Mouse (Mus musculus) hindbrain, embryonic 15.5 days (tissue): Measurements from ENCODE around the gene Dnm1. TPM values are rescaled to one million over a fixed set of nuclear protein-coding genes. Genes with fewer than 3 reads are reported as not detected.
A peak's percentile ranks its signal among the peaks of the same experiment; 100 is the strongest.

Experiments used
- ATAC-seq: fragments of 200-750 bp; cut with Nextera tagmentation; 2 replicates; pipeline ENCODE4 v1.8.0; 2017; ENCODE audit warnings: low read depth, moderate number of reproducible peaks, moderate TSS enrichment; ENCODE audit not compliant: low FRiP score
- H3K27ac ChIP-seq: fragments of 300-500 bp; sonication (generic); replicated peaks from 2 replicates; pipeline ENCODE4 v1.5.1; 2015; ENCODE audit warnings: mild to moderate bottlenecking, inconsistent platforms
- H3K27me3 ChIP-seq: fragments of 300-500 bp; sonication (generic); 2 replicates; pipeline ENCODE4 v1.6.1; 2015; ENCODE audit warnings: control low read depth, inconsistent platforms
- H3K36me3 ChIP-seq: fragments of 300-500 bp; sonication (generic); 2 replicates; pipeline ENCODE4 v1.6.1; 2015; ENCODE audit warnings: control low read depth, inconsistent platforms
- H3K4me1 ChIP-seq: fragments of 300-500 bp; sonication (generic); replicated peaks from 2 replicates; pipeline ENCODE4 v1.6.1; 2015; ENCODE audit warnings: control low read depth, inconsistent platforms
- H3K4me2 ChIP-seq: fragments of 300-500 bp; sonication (generic); 2 replicates; pipeline ENCODE4 v1.6.1; 2015; ENCODE audit warnings: moderate library complexity, mild to moderate bottlenecking, inconsistent platforms
- H3K4me3 ChIP-seq: fragments of 300-500 bp; sonication (generic); 2 replicates; pipeline ENCODE4 v1.5.1; 2015; ENCODE audit warnings: mild to moderate bottlenecking, inconsistent platforms
- H3K9ac ChIP-seq: fragments of 300-500 bp; sonication (generic); 2 replicates; pipeline ENCODE4 v1.6.1; 2015; ENCODE audit warnings: inconsistent platforms
- H3K9me3 ChIP-seq: fragments of 300-500 bp; sonication (generic); 2 replicates; pipeline ENCODE4 v1.6.1; 2016; ENCODE audit warnings: control low read depth, inconsistent platforms
- WGBS: fragments of 180-500 bp; shearing (Covaris S2); methylation state at CpG from one replicate; pipeline ENCODE4 v1.1.7; 2015; 5-methylcytosine and 5-hydroxymethylcytosine counted together
- microRNA-seq: library from miRNA; unstranded; fragments of <30 nt; microRNA quantifications from one replicate; pipeline ENCODE4, GENCODE M21; 2016
- polyA plus RNA-seq: library from polyadenylated mRNA; unstranded; fragments of >200 nt; fragmentation: Nextera tagmentation; extraction: Ambion mirVana; gene quantifications from 2 replicates; pipeline ENCODE4 v1.2.1, GENCODE M21; 2015

The Dnm1 gene
- polyA plus RNA-seq, 1 experiment from 2014 or later = 86.0 TPM

DNA sequence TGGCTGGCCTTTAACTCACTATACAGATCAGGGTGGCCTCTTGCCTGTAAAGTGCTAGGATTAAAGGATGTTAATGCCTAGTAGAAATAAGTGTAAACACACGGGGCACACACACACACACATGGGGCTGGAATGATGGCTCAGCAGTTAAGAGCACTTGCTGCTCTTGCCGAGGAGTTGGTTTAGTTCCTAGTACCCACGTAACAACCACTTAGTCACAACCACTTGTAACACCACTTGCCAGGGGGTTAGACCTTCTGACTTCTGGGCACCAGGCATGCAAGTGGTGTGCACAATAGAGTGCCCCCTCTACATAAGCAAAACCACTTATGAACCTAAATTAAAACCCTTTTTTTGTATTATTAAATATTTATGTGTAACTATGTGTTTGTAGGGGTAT, 69.2 kb downstream of the Dnm1 start:
- H3K4me2 ChIP-seq = no peak overlapping the region

DNA sequence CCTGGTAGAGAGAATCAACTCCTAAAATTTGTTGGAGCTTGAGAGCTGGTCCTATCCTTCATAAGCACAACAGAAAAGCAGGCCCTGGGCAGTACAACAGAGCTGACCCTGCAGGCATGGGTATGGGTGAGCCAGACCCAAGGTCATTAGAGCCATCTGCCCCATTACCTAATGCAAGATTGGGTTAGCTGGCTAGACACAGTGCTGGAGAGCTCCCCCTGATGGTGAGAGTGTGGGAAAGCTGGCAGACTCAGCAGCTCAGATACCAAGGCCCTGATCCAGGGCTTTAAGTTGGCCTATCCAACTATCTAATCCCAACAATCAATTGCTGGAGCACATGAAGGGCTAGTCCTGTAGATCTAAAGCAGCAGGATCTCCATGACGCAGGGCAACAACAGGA, 70.4 kb downstream of the Dnm1 start:
- H3K36me3 ChIP-seq = peaks cover 51% of the 10 kb centered on the region
- WGBS = 77% methylated on average over 1 of the region's 1 CpGs
- no peaks in the 10 kb centered on the region for H3K27me3 ChIP-seq
- H3K4me3 ChIP-seq = no peak overlapping the region
- H3K9ac ChIP-seq = no peak overlapping the region
- no peak overlapping the region for H3K27ac ChIP-seq
- no peaks in the 10 kb centered on the region for H3K9me3 ChIP-seq
- no peak for ATAC-seq
- peaks cover 12% of the 10 kb centered on the region for H3K4me1 ChIP-seq
- no peak overlapping the region for H3K4me2 ChIP-seq

More for the DNA sequence above, 69.2 kb downstream of the Dnm1 start:
- WGBS = 92% methylated on average over 3 of the region's 3 CpGs
- Histone ChIP-seq H3K27me3 (no peaks in the 10 kb centered on the region), H3K9me3 (no peaks in the 10 kb centered on the region), H3K9ac (no peak overlapping the region), H3K27ac (no peak overlapping the region), H3K36me3 (peaks cover 39% of the 10 kb centered on the region), H3K4me3 (no peak overlapping the region), H3K4me1 (peaks cover 16% of the 10 kb centered on the region)
- no peak for ATAC-seq

DNA sequence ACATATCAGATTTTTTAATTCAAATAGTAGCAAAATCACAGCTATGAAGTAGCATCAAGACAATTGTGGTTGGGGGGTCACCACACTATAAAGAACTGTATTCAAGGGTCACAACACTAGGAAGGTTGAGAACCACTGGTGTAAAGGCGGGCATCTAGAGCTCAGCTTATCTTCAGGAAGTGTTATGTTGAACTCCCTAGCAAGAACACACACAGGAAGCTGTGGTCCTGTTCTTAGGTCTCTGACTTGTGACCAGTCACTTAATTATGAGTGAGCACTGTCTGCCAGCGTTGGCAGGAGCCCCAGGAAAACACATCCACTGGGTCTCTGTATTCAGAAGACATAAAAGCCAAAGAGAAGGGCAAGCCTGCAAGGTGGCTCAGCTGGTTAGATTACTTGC, 70.8 kb downstream of the Dnm1 start:
- Histone ChIP-seq H3K4me3 (no peak overlapping the region), H3K27me3 (no peaks in the 10 kb centered on the region), H3K4me2 (no peak overlapping the region), H3K9ac (no peak overlapping the region), H3K27ac (no peak overlapping the region), H3K36me3 (peaks cover 56% of the 10 kb centered on the region), H3K4me1 (peaks cover 11% of the 10 kb centered on the region), H3K9me3 (no peaks in the 10 kb centered on the region)
- 98% methylated on average over 2 of the region's 2 CpGs for WGBS
- no peak for ATAC-seq

DNA sequence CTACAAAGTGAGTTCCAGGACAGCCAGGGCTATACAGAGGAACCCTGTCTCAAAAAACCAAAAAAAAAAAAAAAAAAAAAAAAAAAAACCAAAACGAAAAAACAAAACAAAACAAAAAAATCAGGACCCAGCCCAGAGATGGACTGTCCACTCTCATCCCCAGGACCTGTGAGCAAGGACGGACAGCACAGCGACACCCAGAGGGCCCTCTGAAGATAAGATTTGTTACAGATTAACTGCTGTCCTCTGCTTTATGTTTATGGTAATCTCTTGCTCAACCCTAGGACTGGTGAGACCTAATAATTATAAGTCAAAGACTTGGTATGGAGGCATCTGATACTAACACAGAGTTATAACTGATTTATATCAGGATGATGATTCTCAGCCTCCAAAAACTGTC, 77.3 kb downstream of the Dnm1 start:
- no peaks in the 10 kb centered on the region for H3K27me3 ChIP-seq
- H3K4me2 ChIP-seq = no peak overlapping the region
- no peak for ATAC-seq
- H3K9me3 ChIP-seq = no peaks in the 10 kb centered on the region
- 79% methylated on average over 3 of the region's 3 CpGs for WGBS
- H3K9ac ChIP-seq = no peak overlapping the region
- H3K4me1 ChIP-seq = no peaks in the 10 kb centered on the region
- no peak overlapping the region for H3K4me3 ChIP-seq
- no peak overlapping the region for H3K27ac ChIP-seq
- peaks cover 37% of the 10 kb centered on the region for H3K36me3 ChIP-seq

DNA sequence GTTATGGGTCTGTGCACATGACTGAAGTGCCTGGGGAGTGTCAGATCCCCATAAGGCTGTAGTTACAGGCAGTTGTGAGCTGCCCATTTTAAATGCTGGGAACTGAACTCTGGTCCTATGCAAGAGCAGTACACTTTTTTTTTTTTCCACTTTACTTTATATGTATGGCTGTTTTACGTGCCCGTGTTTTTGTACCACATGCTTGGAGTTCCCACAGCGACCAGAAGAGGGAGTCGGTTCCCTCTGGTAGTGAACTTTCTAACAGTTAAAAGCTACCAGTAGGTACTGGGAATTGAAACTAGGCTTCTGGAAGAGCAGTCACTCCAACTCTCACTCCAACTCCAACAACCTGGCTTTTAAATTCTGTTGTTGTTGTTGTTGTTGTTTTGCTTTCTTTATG, 92.5 kb downstream of the Dnm1 start:
- Histone ChIP-seq H3K36me3 (peaks cover 19% of the 10 kb centered on the region), H3K27me3 (no peaks in the 10 kb centered on the region), H3K27ac (no peak overlapping the region), H3K4me2 (peak overlapping the region; percentile 86; the same call in 1 of the 2 replicates), H3K4me1 (peaks cover 19% of the 10 kb centered on the region), H3K9me3 (no peaks in the 10 kb centered on the region), H3K9ac (no peak overlapping the region), H3K4me3 (peak overlapping the region; percentile 98; the same call in 1 of the 2 replicates)
- 33% methylated on average over 4 of the region's 4 CpGs for WGBS
- ATAC-seq = no peak

DNA sequence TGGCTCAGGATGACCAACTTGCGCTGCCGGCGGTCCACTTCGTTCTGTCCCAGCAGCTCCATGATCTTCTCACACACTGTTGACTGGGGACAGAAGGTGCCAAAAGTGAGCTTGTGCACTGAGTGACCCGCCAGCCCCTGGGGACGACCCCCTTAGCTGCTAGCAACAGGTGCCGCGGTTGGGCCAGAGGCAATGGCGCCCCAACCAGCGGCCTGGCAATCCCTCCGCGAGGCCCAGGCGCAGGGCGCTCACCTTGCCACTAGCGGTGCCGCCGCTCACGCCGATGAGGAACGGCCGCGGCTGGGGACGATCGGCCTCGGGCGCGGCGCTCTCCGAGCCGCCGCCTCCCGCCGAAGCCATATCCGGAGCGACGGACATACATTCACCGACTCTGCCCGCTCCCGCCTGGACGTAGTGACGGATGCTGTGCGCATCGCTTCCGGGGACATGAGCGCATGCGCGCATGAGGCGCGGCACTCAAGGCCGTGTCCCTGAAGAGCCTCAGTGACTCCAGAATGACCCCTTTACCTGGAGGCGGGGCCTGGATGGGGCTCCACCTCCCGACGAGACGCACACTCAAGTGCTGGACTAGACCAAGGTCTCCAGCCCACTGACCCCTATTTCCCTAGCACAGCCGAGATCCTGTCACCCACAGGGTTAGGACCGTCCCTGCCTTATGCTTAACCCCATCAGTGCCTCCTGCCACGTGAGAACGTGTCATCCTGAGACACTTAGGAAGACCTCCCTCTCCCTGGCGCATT, 93.3 kb downstream of the Dnm1 start, which contains the start of gene Uck1:
Gene Uck1, minus strand, starts transcription at position 503 of the 761 bp plus-strand sequence.
- H3K9me3 ChIP-seq = no peaks in the 10 kb centered on the region
- peaks cover 19% of the 10 kb centered on the region for H3K36me3 ChIP-seq
- ATAC-seq = peak; percentile 95
- no peaks in the 10 kb centered on the region for H3K27me3 ChIP-seq
- H3K4me3 ChIP-seq = peak within 1 kb of the TSS; percentile 98
- H3K27ac ChIP-seq = peak within 1 kb of the TSS; percentile 79
- H3K9ac ChIP-seq = peak within 1 kb of the TSS; percentile 87
- peak within 1 kb of the TSS; percentile 86 for H3K4me2 ChIP-seq
- 2% methylated on average over 58 of the region's 59 CpGs for WGBS
- peaks cover 19% of the 10 kb centered on the region for H3K4me1 ChIP-seq

DNA sequence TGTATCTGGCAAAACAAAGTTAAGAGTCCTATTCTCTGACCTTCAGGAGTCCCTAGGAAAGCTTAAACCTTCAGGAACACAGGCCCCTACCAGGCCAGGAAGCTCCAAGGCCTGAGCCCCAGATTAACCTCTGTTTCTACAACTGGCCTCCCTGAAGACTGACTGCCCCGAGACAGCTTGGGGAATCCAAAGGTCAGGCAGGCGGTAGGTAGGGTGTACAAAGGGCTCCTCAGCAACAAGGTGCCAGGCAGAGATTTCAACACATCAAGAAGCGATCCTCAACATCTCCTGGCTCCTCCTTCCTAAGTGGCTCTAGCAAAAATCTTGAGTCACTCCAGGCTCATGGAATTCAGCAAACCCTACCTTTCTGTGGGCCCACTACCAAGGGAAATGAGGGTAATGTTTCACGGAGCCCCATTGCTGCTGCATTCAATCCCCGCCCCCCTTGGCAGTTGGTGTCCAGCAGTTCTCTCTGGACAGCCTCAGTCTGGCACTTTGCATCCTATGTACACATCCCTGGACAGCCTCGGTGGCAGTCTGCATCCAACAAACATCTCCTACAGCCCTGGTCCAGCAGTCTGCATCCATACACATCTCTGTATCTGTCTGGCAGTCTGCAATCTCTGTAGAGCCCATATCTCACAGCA, 94.1 kb downstream of the Dnm1 start:
- no peak for ATAC-seq
- Histone ChIP-seq H3K9ac (peak overlapping the region; percentile 87), H3K4me3 (peak overlapping the region; percentile 98), H3K9me3 (no peaks in the 10 kb centered on the region), H3K27me3 (no peaks in the 10 kb centered on the region), H3K4me2 (peak overlapping the region; percentile 86), H3K4me1 (peaks cover 19% of the 10 kb centered on the region), H3K27ac (no peak overlapping the region), H3K36me3 (peaks cover 27% of the 10 kb centered on the region)
- WGBS = 64% methylated on average over 6 of the region's 6 CpGs

Small RNA genes lying within 50 kb of the gene (microRNA-seq; reads per million reads assigned to microRNA genes)
- gene Gm23363 (not detected), gene Mir199b (71.5 reads per million, percentile 47 among the genes with 10 or more reads in this experiment)

Other genes with a start within 250 kb of the Dnm1 start
- 79.7 and 81.1 TPM in 2 replicates for gene Prrc2b, start 202.3 kb downstream of the Dnm1 start, polyA plus RNA-seq
- 33.1 and 33.6 TPM in 2 replicates for gene Pomt1, start 116.7 kb downstream of the Dnm1 start, polyA plus RNA-seq
- 97.4 and 99.6 TPM in 2 replicates for gene Uck1, start 93.2 kb downstream of the Dnm1 start, polyA plus RNA-seq
- gene Golga2, start 66.0 kb downstream of the Dnm1 start, polyA plus RNA-seq = 31.5 and 32.0 TPM in 2 replicates
- 402 and 448 TPM in 2 replicates for gene Swi5, start 65.3 kb downstream of the Dnm1 start, polyA plus RNA-seq
- gene Ciz1, start 1.0 kb downstream of the Dnm1 start, polyA plus RNA-seq = 48.2 and 60.7 TPM in 2 replicates
- gene 1110008P14Rik, start 28.6 kb upstream of the Dnm1 start, polyA plus RNA-seq = 156 and 160 TPM in 2 replicates
- 0.73 and 1.2 TPM in 2 replicates for gene Lcn2, start 34.9 kb upstream of the Dnm1 start, polyA plus RNA-seq
- gene Ptges2, start 42.6 kb upstream of the Dnm1 start, polyA plus RNA-seq = 51.0 and 57.4 TPM in 2 replicates
- gene Naif1, start 97.1 kb upstream of the Dnm1 start, polyA plus RNA-seq = 4.8 and 5.8 TPM in 2 replicates
- 51.4 and 54.4 TPM in 2 replicates for gene Slc25a25, start 98.1 kb upstream of the Dnm1 start, polyA plus RNA-seq
- gene Fam102a, start 182.0 kb upstream of the Dnm1 start, polyA plus RNA-seq = 7.5 and 9.5 TPM in 2 replicates
- gene Dpm2, start 217.5 kb upstream of the Dnm1 start, polyA plus RNA-seq = 138 and 140 TPM in 2 replicates
- 11.9 and 15.3 TPM in 2 replicates for gene Pip5kl1, start 221.5 kb upstream of the Dnm1 start, polyA plus RNA-seq
- 0.79 and 0.87 TPM in 2 replicates for gene 9430097D07Rik, start 222.3 kb upstream of the Dnm1 start, polyA plus RNA-seq
- 41.2 and 41.9 TPM in 2 replicates for gene St6galnac4, start 233.8 kb upstream of the Dnm1 start, polyA plus RNA-seq
- 24.1 and 27.7 TPM in 2 replicates for gene St6galnac6, start 246.4 kb upstream of the Dnm1 start, polyA plus RNA-seq